Mouse (Mus musculus) hindbrain, embryonic 16.5 days (tissue): ENCODE data around the gene Vdac1. TPM values are rescaled to one million over a fixed set of nuclear protein-coding genes. Genes with fewer than 3 reads are reported as not detected.

ENCODE experiments used
- ATAC-seq: fragments of 200-750 bp; cut with Nextera tagmentation; 2 replicates; pipeline ENCODE4 v1.8.0; 2017; ENCODE audit warnings: moderate TSS enrichment, moderate library complexity
- H3K27ac ChIP-seq: fragments of 300-500 bp; sonication (generic); 2 replicates; pipeline ENCODE4 v1.5.1; 2014; ENCODE audit warnings: low read depth, mild to moderate bottlenecking, control low read depth, low read length, moderate library complexity
- H3K27me3 ChIP-seq: fragments of 300-500 bp; sonication (generic); replicated peaks from 2 replicates; pipeline ENCODE4 v1.6.1; 2014; ENCODE audit warnings: low read length; ENCODE audit not compliant: control insufficient read depth, insufficient read depth
- H3K36me3 ChIP-seq: fragments of 300-500 bp; sonication (generic); 2 replicates; pipeline ENCODE4 v1.6.1; 2014; ENCODE audit warnings: mild to moderate bottlenecking, low read length, moderate library complexity, mixed read lengths; ENCODE audit not compliant: control insufficient read depth, insufficient read depth
- H3K4me1 ChIP-seq: fragments of 300-500 bp; sonication (generic); 2 replicates; pipeline ENCODE4 v1.6.1; 2014; ENCODE audit warnings: low read depth, low read length; ENCODE audit not compliant: control insufficient read depth, insufficient read depth
- H3K4me2 ChIP-seq: fragments of 300-500 bp; sonication (generic); 2 replicates; pipeline ENCODE4 v1.6.1; 2014; ENCODE audit warnings: mild to moderate bottlenecking, low read length, control low read depth, moderate library complexity
- H3K4me3 ChIP-seq: fragments of 300-500 bp; sonication (generic); 2 replicates; pipeline ENCODE4 v1.5.1; 2014; ENCODE audit warnings: mild to moderate bottlenecking, low read length, control low read depth, moderate library complexity
- H3K9ac ChIP-seq: fragments of 300-500 bp; sonication (generic); 2 replicates; pipeline ENCODE4 v1.6.1; 2014; ENCODE audit warnings: low read depth, mild to moderate bottlenecking, control low read depth, low read length, moderate library complexity
- H3K9me3 ChIP-seq: fragments of 300-500 bp; sonication (generic); 2 replicates; pipeline ENCODE4 v1.6.1; 2014; ENCODE audit warnings: mild to moderate bottlenecking, low read length, moderate library complexity; ENCODE audit not compliant: control insufficient read depth
- WGBS: fragments of 180-500 bp; shearing (Covaris S2); extraction: QIAGEN DNeasy Blood & Tissue Kit; methylation state at CpG from one replicate; pipeline ENCODE4 v1.1.7; 2014; 5-methylcytosine and 5-hydroxymethylcytosine counted together
- polyA plus RNA-seq: library from polyadenylated mRNA; unstranded; fragments of >200 nt; fragmentation: Nextera tagmentation; extraction: Ambion mirVana; gene quantifications from 2 replicates; pipeline ENCODE4 v1.2.1, GENCODE M21; 2015

Vdac1 gene
- polyA plus RNA-seq, 1 experiment from 2014 or later: 440 TPM

GRCm38 (mm10) chr11:52435466-52435865 is 74.8 kb downstream of the Vdac1 start:
- Histone ChIP-seq H3K4me2 (no peak overlapping the region), H3K9ac (no peak overlapping the region), H3K27me3 (peaks cover 5% of the 10 kb centered on the region; the same call in 1 of the 2 replicates), H3K36me3 (no peaks in the 10 kb centered on the region), H3K9me3 (no peaks in the 10 kb centered on the region), H3K4me3 (no peak overlapping the region), H3K27ac (no peak overlapping the region), H3K4me1 (no peaks in the 10 kb centered on the region)
- WGBS: 88% methylated on average over 5 of the region's 5 CpGs
- ATAC-seq: no peak

DNA sequence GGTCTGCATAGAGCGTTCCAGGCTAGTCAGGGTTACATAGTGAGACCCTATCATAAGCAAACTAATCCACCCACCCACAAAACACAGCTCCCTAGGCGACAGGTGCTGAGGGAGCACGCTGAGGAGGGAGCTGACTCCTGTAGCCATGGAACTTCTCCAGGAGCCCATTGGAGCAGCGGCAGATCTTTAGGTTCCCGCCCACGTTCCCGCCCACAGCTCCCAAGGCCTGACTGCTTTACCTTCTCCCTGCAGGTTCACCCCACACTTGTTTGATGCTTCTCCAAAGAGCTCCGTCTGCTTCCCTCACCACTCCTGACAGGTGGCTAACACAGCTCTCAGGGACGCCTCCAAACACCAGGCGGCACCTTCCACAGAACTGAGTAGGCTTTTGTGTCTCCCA is 76.5 kb downstream of the Vdac1 start:
- Histone ChIP-seq H3K27me3 (peaks cover 5% of the 10 kb centered on the region; the same call in 1 of the 2 replicates), H3K4me3 (no peak overlapping the region), H3K4me1 (no peaks in the 10 kb centered on the region), H3K4me2 (no peak overlapping the region), H3K27ac (no peak overlapping the region), H3K9ac (no peak overlapping the region), H3K36me3 (no peaks in the 10 kb centered on the region), H3K9me3 (no peaks in the 10 kb centered on the region)
- ATAC-seq: no peak
- WGBS: 25% methylated on average over 10 of the region's 10 CpGs

Other genes with a start within 250 kb of the Vdac1 start
- not detected in 2 replicates for gene Olfr1373, start 215.3 kb upstream of the Vdac1 start, polyA plus RNA-seq
- gene Olfr1371, start 146.9 kb upstream of the Vdac1 start, polyA plus RNA-seq: not detected in 2 replicates
- 1,003 and 1,005 TPM in 2 replicates for gene Skp1a, start 128.9 kb upstream of the Vdac1 start, polyA plus RNA-seq
- 1.2 and 3.1 TPM in 2 replicates for gene Tcf7, start 77.8 kb upstream of the Vdac1 start, polyA plus RNA-seq
- 136 and 145 TPM in 2 replicates for gene 9530068E07Rik, start 35.6 kb downstream of the Vdac1 start, polyA plus RNA-seq